Mouse (Mus musculus) liver, embryonic 14.5 days (tissue): ENCODE results near the gene Map3k10.

Experiments
- CTCF ChIP-seq: IDR thresholded peaks from 2 replicates; pipeline ENCODE4 v1.5.1; 2016; ENCODE audit warnings: antibody characterized with exemption, low read depth, control low read depth
- EP300 ChIP-seq: IDR thresholded peaks from 2 replicates; pipeline ENCODE4 v1.6.1; 2016; ENCODE audit warnings: antibody characterized with exemption, low read depth

- TF ChIP-seq EP300 (no peak), CTCF (no peak)
Observed at GRCm38 (mm10) chr7:27688246-27688788, 13.9 kb upstream of the Map3k10 start.
